ENCODE assay signal across 13 mouse cellular contexts in genomic region chr9:110779242-110779913, GRCm38 (mm10). TPM values are rescaled to one million over a fixed set of nuclear protein-coding genes. Genes with fewer than 3 reads are reported as not detected.
A peak's percentile ranks its signal among the peaks of the same experiment; 100 is the strongest.
DNase-seq lines count a peak whose midpoint lies in the region; ATAC-seq lines count a peak whose summit lies in the region.
"Had no signal": no experiment of that assay in that cellular context is flagged by ENCODE, and none has a peak within 500 bp of the region (broad histone marks: within the 10 kb centered on the region; RNA-seq: fewer than 3 reads in every experiment).

No protein-coding gene starts in this region.

- peaks cover 25% of the 10 kb centered on the region for H3K4me1 ChIP-seq in hindbrain, embryonic 10.5 days (replicated peaks)
- H3K4me1 ChIP-seq in hindbrain, embryonic 12.5 days: peaks cover 16% of the 10 kb centered on the region

- H3K27ac ChIP-seq in hindbrain, embryonic 10.5 days: no peak overlapping the region
- H3K27ac ChIP-seq in hindbrain, embryonic 12.5 days: no peak overlapping the region

- no peaks in the 10 kb centered on the region for H3K36me3 ChIP-seq in hindbrain, embryonic 10.5 days
- H3K36me3 ChIP-seq in hindbrain, embryonic 12.5 days: no peaks in the 10 kb centered on the region
- H3K36me3 ChIP-seq: limb, embryonic 15.5 days had no signal

- no peak overlapping the region for H3K4me2 ChIP-seq in hindbrain, embryonic 12.5 days (replicated peaks)
- H3K4me2 ChIP-seq: limb, embryonic 15.5 days had no signal

- WGBS in hindbrain, embryonic 10.5 days: 60% methylated on average over 5 of the region's 5 CpGs
- WGBS in hindbrain, embryonic 12.5 days: 56% methylated on average over 5 of the region's 5 CpGs

- H3K9ac ChIP-seq in hindbrain, embryonic 12.5 days: no peak overlapping the region
- H3K9ac ChIP-seq: limb, embryonic 15.5 days had no signal

- H3K4me3 ChIP-seq in hindbrain, embryonic 10.5 days: no peak overlapping the region
- no peak overlapping the region for H3K4me3 ChIP-seq in hindbrain, embryonic 12.5 days
- H3K4me3 ChIP-seq: limb, embryonic 15.5 days had no signal

- no peak for ATAC-seq in hindbrain, embryonic 12.5 days (ENCODE audit: low FRiP score)

- H3K27me3 ChIP-seq in hindbrain, embryonic 10.5 days (ENCODE audit: insufficient read depth, poor library complexity, severe bottlenecking): peaks cover 47% of the 10 kb centered on the region
- H3K27me3 ChIP-seq in hindbrain, embryonic 12.5 days: 0 out of 2 replicates have a peak, but pooled peaks cover 8% of the 10 kb centered on the region

- DNase-seq in hindbrain, embryonic 10.5 days (ENCODE audit: low spot score): peak; percentile 32
- DNase-seq in lung, postnatal 10 days: peak; percentile 50
- no peak for DNase-seq in lung, postnatal 36 days
- DNase-seq in adipocyte (ENCODE audit: low spot score): peak; percentile 44
- DNase-seq in mesoderm, embryonic 11.5 days (ENCODE audit: low read depth, low spot score): peak; percentile 48
- no peak for DNase-seq in spleen, postnatal 36 days (ENCODE audit: low spot score in 2 of 2)
- no peak for DNase-seq in layer of hippocampus, postnatal 10 days (ENCODE audit: low spot score in 2 of 2)
- DNase-seq: gastrocnemius, postnatal 36 days; right cerebral cortex, postnatal 4 days had no signal

- no peaks in the 10 kb centered on the region for H3K9me3 ChIP-seq in hindbrain, embryonic 10.5 days
- H3K9me3 ChIP-seq in hindbrain, embryonic 12.5 days (replicated peaks): no peaks in the 10 kb centered on the region
- H3K9me3 ChIP-seq: limb, embryonic 15.5 days had no signal

RNA-seq across cellular contexts. Expression of gene Prss42, which starts 18.6 kb away (rescaled TPM):
- polyA plus RNA-seq in hindbrain, embryonic 10.5 days (2016; fragmentation: Nextera tagmentation; extraction: Ambion mirVana): not detected in 2 replicates
- polyA plus RNA-seq in hindbrain, embryonic 12.5 days (2016; fragmentation: Nextera tagmentation; extraction: Ambion mirVana): not detected in 2 replicates
- total RNA-seq in layer of hippocampus, postnatal 10 days (2021): not detected
- total RNA-seq: gastrocnemius, postnatal 36 days had no signal
- polyA plus RNA-seq: intestine, embryonic 14.5 days; limb, embryonic 15.5 days; urinary bladder, adult 2 months had no signal

RNA-seq across cellular contexts. Expression of gene Pth1r, which starts 32.4 kb away (rescaled TPM):
- 31.6 and 38.7 TPM in 2 replicates for polyA plus RNA-seq in hindbrain, embryonic 10.5 days (2016; fragmentation: Nextera tagmentation; extraction: Ambion mirVana)
- polyA plus RNA-seq in hindbrain, embryonic 12.5 days (2016; fragmentation: Nextera tagmentation; extraction: Ambion mirVana): 44.3 and 52.4 TPM in 2 replicates
- total RNA-seq in layer of hippocampus, postnatal 10 days (2021): 1 to 10 TPM; 6.7 to 7.6 TPM

RNA-seq across cellular contexts. Expression of gene Prss44, which starts 34.4 kb away (rescaled TPM):
- polyA plus RNA-seq in hindbrain, embryonic 10.5 days (2016; fragmentation: Nextera tagmentation; extraction: Ambion mirVana): not detected in 2 replicates
- not detected in 2 replicates for polyA plus RNA-seq in hindbrain, embryonic 12.5 days (2016; fragmentation: Nextera tagmentation; extraction: Ambion mirVana)
- total RNA-seq in layer of hippocampus, postnatal 10 days (2021): not detected
- total RNA-seq: gastrocnemius, postnatal 36 days had no signal
- polyA plus RNA-seq: intestine, embryonic 14.5 days; limb, embryonic 15.5 days; urinary bladder, adult 2 months had no signal

RNA-seq across cellular contexts. Expression of gene Myl3, which starts 37.7 kb away (rescaled TPM):
- 2.0 TPM in 1 of 2 replicates, not detected in the other for polyA plus RNA-seq in hindbrain, embryonic 10.5 days (2016; fragmentation: Nextera tagmentation; extraction: Ambion mirVana)
- 2.0 TPM in 2 replicates for polyA plus RNA-seq in hindbrain, embryonic 12.5 days (2016; fragmentation: Nextera tagmentation; extraction: Ambion mirVana)
- under 1 TPM; 0.49 to 0.75 TPM for total RNA-seq in layer of hippocampus, postnatal 10 days (2021)
- polyA plus RNA-seq: urinary bladder, adult 2 months had no signal

RNA-seq across cellular contexts. Expression of gene Prss43, which starts 47.1 kb away (rescaled TPM):
- not detected in 2 replicates for polyA plus RNA-seq in hindbrain, embryonic 10.5 days (2016; fragmentation: Nextera tagmentation; extraction: Ambion mirVana)
- not detected in 2 replicates for polyA plus RNA-seq in hindbrain, embryonic 12.5 days (2016; fragmentation: Nextera tagmentation; extraction: Ambion mirVana)
- under 1 TPM; 0.21 to 0.27 TPM for total RNA-seq in layer of hippocampus, postnatal 10 days (2021)
- total RNA-seq: gastrocnemius, postnatal 36 days had no signal
- polyA plus RNA-seq: intestine, embryonic 14.5 days; limb, embryonic 15.5 days; urinary bladder, adult 2 months had no signal

Comparison
In these comparisons a context has a peak if more than half of its experiments do, and no peak if none do; other contexts are left out.
1. DNase-seq: peak in hindbrain, embryonic 10.5 days (single experiment), lung, postnatal 10 days (single experiment), adipocyte (single experiment) and mesoderm, embryonic 11.5 days (single experiment); none in lung, postnatal 36 days (single experiment), spleen, postnatal 36 days (0 of 2) and layer of hippocampus, postnatal 10 days (0 of 2).